Mouse (Mus musculus): ENCODE measurements around the gene Rps6kb2. TPM values are rescaled to one million over a fixed set of nuclear protein-coding genes. Genes with fewer than 3 reads are reported as not detected.
A peak's percentile ranks its signal among the peaks of the same experiment; 100 is the strongest.

Rps6kb2 gene
- total RNA-seq, 1 experiment = 19.7 TPM

DNA sequence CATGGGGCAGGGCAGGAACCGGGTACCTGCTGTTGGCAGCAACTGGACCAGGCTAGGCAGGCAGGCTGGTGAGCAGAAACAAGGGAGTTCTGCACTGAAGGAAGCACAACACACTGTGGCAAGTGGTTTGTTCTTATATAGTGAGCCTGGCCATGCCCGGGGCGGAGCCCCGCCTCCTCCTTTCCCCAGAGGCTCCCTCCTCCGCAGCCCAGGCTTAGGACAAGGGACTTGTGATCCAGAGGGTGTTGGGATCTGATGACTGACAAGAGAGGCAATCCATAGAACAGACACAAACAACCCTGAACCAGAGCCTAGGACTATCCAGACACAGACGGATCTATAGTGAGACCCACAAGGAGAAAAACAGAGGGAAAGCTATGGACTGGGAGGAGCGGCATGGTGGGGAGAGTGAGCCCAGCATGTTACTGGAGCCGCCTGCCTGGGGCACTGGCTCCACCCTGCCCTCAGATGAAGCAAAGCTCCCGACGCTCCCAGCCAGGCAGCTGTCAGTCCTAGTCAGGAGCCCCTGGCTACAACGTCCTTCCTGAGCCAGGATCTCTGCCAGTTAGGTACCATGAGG, 12.3 kb upstream of the Rps6kb2 start, which contains the start of gene Carns1:
Gene Carns1 (minus strand): TSS at position 112 of the 580 bp plus-strand sequence.
- H3K4me1 ChIP-seq (ENCODE audit: control insufficient read depth in 2 of 2, insufficient read depth in 2 of 2, low read length in 2 of 2, poor library complexity in 1 of 2) = peaks cover 0 to 30% of the 10 kb centered on the region in 2 experiments; a peak in 2 of 4 replicates
- H3K27ac ChIP-seq (ENCODE audit: insufficient read depth, low read depth, low read length, poor library complexity, severe bottlenecking) = no peak within 1 kb of the TSS
- no peak for DNase-seq (ENCODE audit: low read depth, low spot score)
- in situ Hi-C loops (cut with MboI; ENCODE audit: low sequenced_read_pairs in 2 of 2, unreplicated experiment in 2 of 2) = no loop called here
- H3K9me3 ChIP-seq (ENCODE audit: control insufficient read depth, insufficient read depth, low read depth, low read length) = no peaks in the 10 kb centered on the region
- H3K4me3 ChIP-seq (ENCODE audit: insufficient read depth in 1 of 2, low read depth in 1 of 2, low read length in 2 of 2, poor library complexity in 1 of 2, severe bottlenecking in 1 of 2) = 0 out of 4 replicates have a peak within 1 kb of the TSS, but pooled peaks of 1 of the 2 experiments have one; percentile 21
- TF ChIP-seq ZNF384 (IDR thresholded peaks at IDR 0.05; ENCODE audit: low read depth, low read length) = no peak
- TF ChIP-seq HCFC1 (IDR thresholded peaks at IDR 0.05; ENCODE audit: borderline replicate concordance, insufficient read depth, low read length) = no peak
- no peak for TF ChIP-seq CHD2 (IDR thresholded peaks at IDR 0.05; ENCODE audit: low read depth, low read length)
- no peak for TF ChIP-seq ZC3H11A (IDR thresholded peaks at IDR 0.05; ENCODE audit: borderline replicate concordance, low read depth, low read length)
- no peak for TF ChIP-seq MAFK (IDR thresholded peaks at IDR 0.05; ENCODE audit: insufficient read depth, low read depth, low read length)
- no peak within 1 kb of the TSS for H3K9ac ChIP-seq (ENCODE audit: insufficient read depth, low read depth, low read length, poor library complexity, severe bottlenecking)
- H3K36me3 ChIP-seq (ENCODE audit: control insufficient read depth, insufficient read depth, low read length, poor library complexity, severe bottlenecking) = no peaks in the 10 kb centered on the region

DNA sequence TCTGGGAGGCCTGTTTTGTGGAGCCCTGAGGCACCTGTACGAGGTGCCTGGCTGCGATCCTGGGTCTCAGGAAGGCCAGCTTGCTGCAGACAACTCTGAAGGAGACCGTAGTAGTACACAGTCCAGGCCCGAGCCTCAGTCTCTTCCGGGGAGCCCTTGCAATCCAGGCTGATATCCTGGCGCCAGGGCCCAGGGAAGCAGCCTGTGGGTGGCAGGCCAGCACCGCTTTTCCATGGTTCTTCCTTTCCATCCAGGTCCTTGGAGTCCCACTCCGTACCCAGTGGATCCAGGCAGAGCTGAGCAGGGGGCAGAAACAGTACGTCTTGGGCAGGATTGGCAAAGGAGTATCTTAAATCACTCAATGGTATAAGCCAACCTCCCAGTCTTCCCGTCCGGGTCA, 9.8 kb upstream of the Rps6kb2 start:
- no peak overlapping the region for H3K4me3 ChIP-seq (ENCODE audit: insufficient read depth in 1 of 2, low read depth in 1 of 2, low read length in 2 of 2, poor library complexity in 1 of 2, severe bottlenecking in 1 of 2)
- no peaks in the 10 kb centered on the region for H3K36me3 ChIP-seq (ENCODE audit: control insufficient read depth, insufficient read depth, low read length, poor library complexity, severe bottlenecking)
- H3K9me3 ChIP-seq (ENCODE audit: control insufficient read depth, insufficient read depth, low read depth, low read length) = no peaks in the 10 kb centered on the region
- TF ChIP-seq ZNF384 (IDR thresholded peaks at IDR 0.05; ENCODE audit: low read depth, low read length) = no peak
- no peak for TF ChIP-seq HCFC1 (IDR thresholded peaks at IDR 0.05; ENCODE audit: borderline replicate concordance, insufficient read depth, low read length)
- no peak for TF ChIP-seq CHD2 (IDR thresholded peaks at IDR 0.05; ENCODE audit: low read depth, low read length)
- no peak for TF ChIP-seq MAFK (IDR thresholded peaks at IDR 0.05; ENCODE audit: insufficient read depth, low read depth, low read length)
- TF ChIP-seq ZC3H11A (IDR thresholded peaks at IDR 0.05; ENCODE audit: borderline replicate concordance, low read depth, low read length) = no peak
- peaks cover 0 to 30% of the 10 kb centered on the region in 2 experiments; a peak in 2 of 4 replicates for H3K4me1 ChIP-seq (ENCODE audit: control insufficient read depth in 2 of 2, insufficient read depth in 2 of 2, low read length in 2 of 2, poor library complexity in 1 of 2)
- H3K9ac ChIP-seq (ENCODE audit: insufficient read depth, low read depth, low read length, poor library complexity, severe bottlenecking) = peak overlapping the region; percentile 52
- in situ Hi-C loops (cut with MboI; ENCODE audit: low sequenced_read_pairs in 2 of 2, unreplicated experiment in 2 of 2) = no loop called here
- DNase-seq (ENCODE audit: low read depth, low spot score) = no peak
- no peak overlapping the region for H3K27ac ChIP-seq (ENCODE audit: insufficient read depth, low read depth, low read length, poor library complexity, severe bottlenecking)

DNA sequence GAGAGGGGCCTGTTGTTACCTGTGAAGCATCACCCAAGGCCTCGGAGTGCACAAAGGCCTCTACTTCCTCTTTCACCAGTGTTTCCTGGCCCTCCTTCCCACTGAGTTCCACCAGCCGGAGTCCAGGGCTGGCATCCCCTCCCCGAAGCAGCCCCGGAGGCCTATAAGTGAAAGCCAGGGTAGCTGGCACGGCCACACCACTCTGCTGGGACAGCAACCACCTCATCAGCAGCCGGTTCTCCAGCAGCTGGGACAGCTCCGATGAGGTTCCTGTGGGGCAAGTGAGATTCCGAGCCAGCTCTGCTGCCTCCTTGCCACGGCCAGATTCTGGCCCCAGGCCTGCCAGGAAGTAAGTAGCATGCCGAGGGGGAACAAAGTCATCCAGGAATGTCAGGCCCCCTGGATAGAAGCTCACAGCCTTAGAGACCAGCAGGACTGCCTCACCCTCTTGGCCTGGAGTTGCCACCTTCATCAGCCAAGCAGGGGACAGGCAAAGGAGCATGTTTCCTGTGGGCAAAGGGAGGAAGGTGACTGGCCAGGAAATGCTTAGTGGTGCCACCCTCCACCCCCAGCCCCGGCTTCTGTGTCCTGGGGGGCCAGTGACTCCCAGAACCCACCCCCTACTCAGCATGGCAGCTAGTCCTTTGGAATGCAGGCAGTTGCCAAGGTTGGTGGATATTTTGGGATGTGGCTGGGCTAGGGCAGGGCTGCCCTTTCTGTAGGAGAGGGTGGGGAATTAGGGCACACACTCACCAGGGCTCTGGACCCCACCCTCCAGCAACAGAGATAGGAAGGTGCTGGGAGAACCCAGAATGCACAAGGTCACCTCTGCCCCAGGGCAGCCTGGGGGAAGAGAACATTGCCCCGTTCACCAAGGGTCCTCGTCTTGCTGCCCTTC, 8.5 kb upstream of the Rps6kb2 start:
- DNase-seq (ENCODE audit: low read depth, low spot score) = no peak
- H3K27ac ChIP-seq (ENCODE audit: insufficient read depth, low read depth, low read length, poor library complexity, severe bottlenecking) = no peak overlapping the region
- H3K4me1 ChIP-seq (ENCODE audit: control insufficient read depth in 2 of 2, insufficient read depth in 2 of 2, low read length in 2 of 2, poor library complexity in 1 of 2) = peaks cover 0 to 30% of the 10 kb centered on the region in 2 experiments; a peak in 2 of 4 replicates
- no peak overlapping the region for H3K9ac ChIP-seq (ENCODE audit: insufficient read depth, low read depth, low read length, poor library complexity, severe bottlenecking)
- no peak overlapping the region for H3K4me3 ChIP-seq (ENCODE audit: insufficient read depth in 1 of 2, low read depth in 1 of 2, low read length in 2 of 2, poor library complexity in 1 of 2, severe bottlenecking in 1 of 2)
- in situ Hi-C loops (cut with MboI; ENCODE audit: low sequenced_read_pairs in 2 of 2, unreplicated experiment in 2 of 2) = no loop called here
- TF ChIP-seq ZNF384 (IDR thresholded peaks at IDR 0.05; ENCODE audit: low read depth, low read length) (no peak), ZC3H11A (IDR thresholded peaks at IDR 0.05; ENCODE audit: borderline replicate concordance, low read depth, low read length) (no peak), MAFK (IDR thresholded peaks at IDR 0.05; ENCODE audit: insufficient read depth, low read depth, low read length) (no peak), CHD2 (IDR thresholded peaks at IDR 0.05; ENCODE audit: low read depth, low read length) (no peak), HCFC1 (IDR thresholded peaks at IDR 0.05; ENCODE audit: borderline replicate concordance, insufficient read depth, low read length) (no peak)
- H3K36me3 ChIP-seq (ENCODE audit: control insufficient read depth, insufficient read depth, low read length, poor library complexity, severe bottlenecking) = no peaks in the 10 kb centered on the region
- H3K9me3 ChIP-seq (ENCODE audit: control insufficient read depth, insufficient read depth, low read depth, low read length) = no peaks in the 10 kb centered on the region

DNA sequence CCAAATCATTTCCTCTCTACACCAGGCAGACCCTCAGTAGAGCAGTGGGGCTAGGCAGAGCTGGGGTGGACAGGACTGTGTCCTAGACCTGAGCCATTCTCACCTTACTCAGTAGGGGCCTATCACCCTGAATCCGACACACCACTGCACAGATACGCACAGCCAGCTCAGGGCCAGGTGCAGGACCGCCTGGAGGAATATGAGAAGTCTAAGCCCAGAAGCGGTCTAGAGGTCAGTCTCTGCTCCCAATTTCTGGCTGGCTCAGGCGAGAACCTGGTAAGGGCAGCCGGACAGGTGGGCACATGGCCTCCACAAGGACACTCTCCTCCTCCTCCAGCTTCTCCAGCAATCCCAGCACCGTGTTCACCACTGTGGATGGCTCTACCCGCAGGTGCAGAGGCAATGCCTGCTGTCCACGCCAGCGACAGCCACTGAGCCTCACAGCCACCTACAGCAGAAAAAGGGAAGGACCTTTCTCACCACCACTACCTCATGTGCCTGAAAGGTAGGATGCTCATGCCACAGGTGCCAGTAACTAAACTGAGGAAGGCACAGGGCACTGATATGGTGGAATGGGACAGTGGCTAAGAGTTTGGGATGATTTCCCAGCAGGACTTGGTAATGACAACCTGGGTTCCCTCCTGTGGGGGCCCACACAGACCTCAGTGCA, 7.7 kb upstream of the Rps6kb2 start:
- DNase-seq (ENCODE audit: low read depth, low spot score) = no peak
- H3K27ac ChIP-seq (ENCODE audit: insufficient read depth, low read depth, low read length, poor library complexity, severe bottlenecking) = no peak overlapping the region
- no peaks in the 10 kb centered on the region for H3K36me3 ChIP-seq (ENCODE audit: control insufficient read depth, insufficient read depth, low read length, poor library complexity, severe bottlenecking)
- no peak overlapping the region for H3K9ac ChIP-seq (ENCODE audit: insufficient read depth, low read depth, low read length, poor library complexity, severe bottlenecking)
- H3K4me3 ChIP-seq (ENCODE audit: insufficient read depth in 1 of 2, low read depth in 1 of 2, low read length in 2 of 2, poor library complexity in 1 of 2, severe bottlenecking in 1 of 2) = no peak overlapping the region
- in situ Hi-C loops (cut with MboI; ENCODE audit: low sequenced_read_pairs in 2 of 2, unreplicated experiment in 2 of 2) = no loop called here
- TF ChIP-seq ZNF384 (IDR thresholded peaks at IDR 0.05; ENCODE audit: low read depth, low read length) (no peak), MAFK (IDR thresholded peaks at IDR 0.05; ENCODE audit: insufficient read depth, low read depth, low read length) (no peak), ZC3H11A (IDR thresholded peaks at IDR 0.05; ENCODE audit: borderline replicate concordance, low read depth, low read length) (no peak), HCFC1 (IDR thresholded peaks at IDR 0.05; ENCODE audit: borderline replicate concordance, insufficient read depth, low read length) (no peak), CHD2 (IDR thresholded peaks at IDR 0.05; ENCODE audit: low read depth, low read length) (no peak)
- H3K4me1 ChIP-seq (ENCODE audit: control insufficient read depth in 2 of 2, insufficient read depth in 2 of 2, low read length in 2 of 2, poor library complexity in 1 of 2) = peaks cover 0 to 30% of the 10 kb centered on the region in 2 experiments; a peak in 2 of 4 replicates
- H3K9me3 ChIP-seq (ENCODE audit: control insufficient read depth, insufficient read depth, low read depth, low read length) = no peaks in the 10 kb centered on the region
